Mouse (Mus musculus): Measurements from ENCODE around the gene Atpaf1. TPM values are rescaled to one million over a fixed set of nuclear protein-coding genes. Genes with fewer than 3 reads are reported as not detected.
A peak's percentile ranks its signal among the peaks of the same experiment; 100 is the strongest.

The Atpaf1 gene
- polyA plus RNA-seq, 1 experiment from 2014 or later: 48.1 TPM

GRCm38 (mm10) chr4:115828572-115828902, 43.9 kb downstream of the Atpaf1 start:
- Histone ChIP-seq H3K36me3 (ENCODE audit: control insufficient read depth, insufficient read depth, low read length) (no peaks in the 10 kb centered on the region), H3K9ac (replicated peaks; ENCODE audit: low read depth, low read length) (peak overlapping the region; percentile 25; the same call in 1 of the 2 replicates), H3K9me3 (ENCODE audit: control insufficient read depth, low read depth, low read length) (no peaks in the 10 kb centered on the region), H3K4me3 (ENCODE audit: low read depth, low read length) (peak overlapping the region; percentile 60), H3K4me1 (ENCODE audit: control insufficient read depth, insufficient read depth, low read length) (peaks cover 4% of the 10 kb centered on the region), H3K27me3 (ENCODE audit: control insufficient read depth, insufficient read depth, low read length) (no peaks in the 10 kb centered on the region), H3K27ac (ENCODE audit: low read length) (no peak overlapping the region), H3K4me2 (replicated peaks; ENCODE audit: low read depth, low read length) (peak overlapping the region; percentile 82)
- no peak for ATAC-seq (ENCODE audit: insufficient number of reproducible peaks, insufficient read depth, low FRiP score, low read depth)
- WGBS: 2% methylated on average over 8 of the region's 8 CpGs

GRCm38 (mm10) chr4:115830491-115830890, 45.9 kb downstream of the Atpaf1 start:
- ATAC-seq (ENCODE audit: insufficient number of reproducible peaks, insufficient read depth, low FRiP score, low read depth): no peak
- WGBS: 70% methylated on average over 5 of the region's 5 CpGs
- no peak overlapping the region for H3K27ac ChIP-seq (ENCODE audit: low read length)
- H3K4me1 ChIP-seq (ENCODE audit: control insufficient read depth, insufficient read depth, low read length): peaks cover 4% of the 10 kb centered on the region
- H3K36me3 ChIP-seq (ENCODE audit: control insufficient read depth, insufficient read depth, low read length): no peaks in the 10 kb centered on the region; the same call in 1 of the 2 replicates
- no peak overlapping the region for H3K4me2 ChIP-seq (replicated peaks; ENCODE audit: low read depth, low read length)
- no peak overlapping the region for H3K4me3 ChIP-seq (ENCODE audit: low read depth, low read length)
- H3K27me3 ChIP-seq (ENCODE audit: control insufficient read depth, insufficient read depth, low read length): no peaks in the 10 kb centered on the region
- no peak overlapping the region for H3K9ac ChIP-seq (replicated peaks; ENCODE audit: low read depth, low read length)
- no peaks in the 10 kb centered on the region for H3K9me3 ChIP-seq (ENCODE audit: control insufficient read depth, low read depth, low read length)

- Histone ChIP-seq H3K27me3 (ENCODE audit: control insufficient read depth, insufficient read depth, low read length) (no peaks in the 10 kb centered on the region), H3K4me2 (replicated peaks; ENCODE audit: low read depth, low read length) (no peak overlapping the region), H3K27ac (ENCODE audit: low read length) (no peak overlapping the region), H3K4me1 (ENCODE audit: control insufficient read depth, insufficient read depth, low read length) (peaks cover 4% of the 10 kb centered on the region), H3K9me3 (ENCODE audit: control insufficient read depth, low read depth, low read length) (no peaks in the 10 kb centered on the region), H3K9ac (replicated peaks; ENCODE audit: low read depth, low read length) (no peak overlapping the region), H3K36me3 (ENCODE audit: control insufficient read depth, insufficient read depth, low read length) (no peaks in the 10 kb centered on the region; the same call in 1 of the 2 replicates), H3K4me3 (ENCODE audit: low read depth, low read length) (no peak overlapping the region)
- no peak for ATAC-seq (ENCODE audit: insufficient number of reproducible peaks, insufficient read depth, low FRiP score, low read depth)
- 93% methylated on average over 22 of the region's 22 CpGs for WGBS
Observed at GRCm38 (mm10) chr4:115831221-115831620, 46.6 kb downstream of the Atpaf1 start.

- H3K9ac ChIP-seq (replicated peaks; ENCODE audit: low read depth, low read length): no peak overlapping the region
- no peak for ATAC-seq (ENCODE audit: insufficient number of reproducible peaks, insufficient read depth, low FRiP score, low read depth)
Observed at GRCm38 (mm10) chr4:115832040-115832439, 47.4 kb downstream of the Atpaf1 start.

GRCm38 (mm10) chr4:115835576-115835975, 51.0 kb downstream of the Atpaf1 start:
- Histone ChIP-seq H3K4me3 (ENCODE audit: low read depth, low read length) (no peak overlapping the region), H3K9ac (replicated peaks; ENCODE audit: low read depth, low read length) (no peak overlapping the region), H3K36me3 (ENCODE audit: control insufficient read depth, insufficient read depth, low read length) (no peaks in the 10 kb centered on the region; the same call in 1 of the 2 replicates), H3K9me3 (ENCODE audit: control insufficient read depth, low read depth, low read length) (no peaks in the 10 kb centered on the region), H3K4me1 (ENCODE audit: control insufficient read depth, insufficient read depth, low read length) (peaks cover 5% of the 10 kb centered on the region), H3K27ac (ENCODE audit: low read length) (no peak overlapping the region), H3K27me3 (ENCODE audit: control insufficient read depth, insufficient read depth, low read length) (no peaks in the 10 kb centered on the region), H3K4me2 (replicated peaks; ENCODE audit: low read depth, low read length) (no peak overlapping the region)
- no peak for ATAC-seq (ENCODE audit: insufficient number of reproducible peaks, insufficient read depth, low FRiP score, low read depth)
- WGBS: 69% methylated on average over 2 of the region's 2 CpGs

More at GRCm38 (mm10) chr4:115832040-115832439, 47.4 kb downstream of the Atpaf1 start:
- 59% methylated on average over 2 of the region's 2 CpGs for WGBS
- no peaks in the 10 kb centered on the region for H3K27me3 ChIP-seq (ENCODE audit: control insufficient read depth, insufficient read depth, low read length)
- H3K4me3 ChIP-seq (ENCODE audit: low read depth, low read length): no peak overlapping the region
- H3K9me3 ChIP-seq (ENCODE audit: control insufficient read depth, low read depth, low read length): no peaks in the 10 kb centered on the region
- no peak overlapping the region for H3K4me2 ChIP-seq (replicated peaks; ENCODE audit: low read depth, low read length)
- H3K36me3 ChIP-seq (ENCODE audit: control insufficient read depth, insufficient read depth, low read length): no peaks in the 10 kb centered on the region; the same call in 1 of the 2 replicates
- peaks cover 4% of the 10 kb centered on the region for H3K4me1 ChIP-seq (ENCODE audit: control insufficient read depth, insufficient read depth, low read length)
- no peak overlapping the region for H3K27ac ChIP-seq (ENCODE audit: low read length)

GRCm38 (mm10) chr4:115838196-115838595, 53.6 kb downstream of the Atpaf1 start:
- Histone ChIP-seq H3K27ac (ENCODE audit: low read length) (no peak overlapping the region), H3K4me1 (ENCODE audit: control insufficient read depth, insufficient read depth, low read length) (peaks cover 5% of the 10 kb centered on the region), H3K4me2 (replicated peaks; ENCODE audit: low read depth, low read length) (peak overlapping the region; percentile 57), H3K4me3 (ENCODE audit: low read depth, low read length) (no peak overlapping the region), H3K36me3 (ENCODE audit: control insufficient read depth, insufficient read depth, low read length) (no peaks in the 10 kb centered on the region; the same call in 1 of the 2 replicates), H3K9me3 (ENCODE audit: control insufficient read depth, low read depth, low read length) (no peaks in the 10 kb centered on the region), H3K27me3 (ENCODE audit: control insufficient read depth, insufficient read depth, low read length) (no peaks in the 10 kb centered on the region), H3K9ac (replicated peaks; ENCODE audit: low read depth, low read length) (no peak overlapping the region)
- WGBS: 66% methylated on average over 4 of the region's 4 CpGs
- ATAC-seq (ENCODE audit: insufficient number of reproducible peaks, insufficient read depth, low FRiP score, low read depth): no peak

- Histone ChIP-seq H3K9me3 (ENCODE audit: control insufficient read depth, low read depth, low read length) (no peaks in the 10 kb centered on the region), H3K36me3 (ENCODE audit: control insufficient read depth, insufficient read depth, low read length) (no peaks in the 10 kb centered on the region; the same call in 1 of the 2 replicates), H3K4me2 (replicated peaks; ENCODE audit: low read depth, low read length) (peak within 1 kb of the TSS; percentile 57), H3K4me3 (ENCODE audit: low read depth, low read length) (peak within 1 kb of the TSS; percentile 64), H3K27me3 (ENCODE audit: control insufficient read depth, insufficient read depth, low read length) (no peaks in the 10 kb centered on the region), H3K9ac (replicated peaks; ENCODE audit: low read depth, low read length) (peak within 1 kb of the TSS; percentile 61), H3K4me1 (ENCODE audit: control insufficient read depth, insufficient read depth, low read length) (peaks cover 5% of the 10 kb centered on the region), H3K27ac (ENCODE audit: low read length) (no peak within 1 kb of the TSS)
- ATAC-seq (ENCODE audit: insufficient number of reproducible peaks, insufficient read depth, low FRiP score, low read depth): peak; percentile 94
- 2% methylated on average over 51 of the region's 51 CpGs for WGBS
Observed at GRCm38 (mm10) chr4:115838696-115839641, 54.4 kb downstream of the Atpaf1 start, which contains the start of gene Mknk1. Mknk1 (plus strand) TSS chr4:115839198.

- Histone ChIP-seq H3K9me3 (ENCODE audit: control insufficient read depth, low read depth, low read length) (no peaks in the 10 kb centered on the region), H3K4me3 (ENCODE audit: low read depth, low read length) (peak overlapping the region; percentile 64), H3K9ac (replicated peaks; ENCODE audit: low read depth, low read length) (no peak overlapping the region), H3K27ac (ENCODE audit: low read length) (no peak overlapping the region), H3K4me2 (replicated peaks; ENCODE audit: low read depth, low read length) (peak overlapping the region; percentile 57), H3K4me1 (ENCODE audit: control insufficient read depth, insufficient read depth, low read length) (peaks cover 5% of the 10 kb centered on the region), H3K36me3 (ENCODE audit: control insufficient read depth, insufficient read depth, low read length) (no peaks in the 10 kb centered on the region; the same call in 1 of the 2 replicates), H3K27me3 (ENCODE audit: control insufficient read depth, insufficient read depth, low read length) (no peaks in the 10 kb centered on the region)
- ATAC-seq (ENCODE audit: insufficient number of reproducible peaks, insufficient read depth, low FRiP score, low read depth): no peak
- WGBS: 44% methylated on average over 4 of the region's 4 CpGs
Observed at GRCm38 (mm10) chr4:115839956-115840355, 55.3 kb downstream of the Atpaf1 start.
